Mouse (Mus musculus) neutrophil, adult 5-6 weeks (primary cell): ENCODE data around the gene Spaca4. TPM values are rescaled to one million over a fixed set of nuclear protein-coding genes. Genes with fewer than 3 reads are reported as not detected.
A peak's percentile ranks its signal among the peaks of the same experiment; 100 is the strongest.

Experiments used
- ATAC-seq: fragments of 151-379, 151-347 bp; 2 replicates; pipeline ENCODE4 v1.8.0; 2017; ENCODE audit warnings: mild to moderate bottlenecking, moderate TSS enrichment; ENCODE audit not compliant: insufficient number of reproducible peaks, poor library complexity, low FRiP score, severe bottlenecking; ENCODE audit errors: extremely low read depth
- total RNA-seq: library from RNA; stranded (forward); fragments of 200-1000 nt; gene quantifications from 2 replicates; pipeline ENCODE4 v1.2.3, GENCODE M21; 2017

Gene Spaca4
- total RNA-seq, result not detected in 2 replicates

DNA sequence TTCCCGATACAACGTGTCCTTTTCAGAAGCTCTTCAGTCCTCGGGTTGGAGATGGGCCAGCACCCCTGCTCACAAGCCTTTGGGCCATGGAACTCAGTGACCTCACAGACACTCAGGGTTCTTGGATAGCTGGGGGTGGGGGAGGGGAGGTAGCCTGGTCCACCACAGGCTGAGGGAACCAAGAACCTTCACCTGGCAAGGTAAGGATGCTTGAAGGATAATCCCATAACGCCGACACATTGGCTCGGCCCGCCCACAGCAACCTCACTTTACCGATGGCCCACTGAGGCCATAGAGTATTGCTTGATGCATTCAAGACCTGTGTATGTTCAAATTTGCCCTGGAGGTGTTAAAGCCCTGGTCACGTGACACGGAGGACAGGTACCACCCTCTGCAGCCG is at the start of gene Spaca4:
Gene Spaca4, minus strand, starts transcription at position 101 of the 400 bp plus-strand sequence.
- no peak for ATAC-seq

DNA sequence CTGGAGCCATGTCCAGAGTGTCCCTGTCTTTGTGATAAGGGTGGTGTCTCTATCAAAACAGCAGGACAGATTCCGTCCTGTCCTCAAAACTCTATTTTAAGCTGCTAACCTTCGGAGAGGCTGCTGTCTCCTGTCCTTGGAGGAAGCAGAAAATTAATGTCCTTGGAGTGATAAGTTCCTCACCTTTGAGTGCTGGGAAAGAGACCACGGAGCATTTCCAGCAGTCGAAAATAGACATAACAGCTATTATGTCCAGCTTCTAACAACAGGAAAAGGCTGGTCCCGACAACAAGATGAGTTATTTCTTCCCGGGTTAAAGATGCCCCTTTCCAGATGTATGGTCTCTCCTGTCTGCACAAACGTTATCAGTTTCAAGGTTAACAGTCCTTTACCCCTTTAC is 49.6 kb upstream of the Spaca4 start:
- no peak for ATAC-seq

DNA sequence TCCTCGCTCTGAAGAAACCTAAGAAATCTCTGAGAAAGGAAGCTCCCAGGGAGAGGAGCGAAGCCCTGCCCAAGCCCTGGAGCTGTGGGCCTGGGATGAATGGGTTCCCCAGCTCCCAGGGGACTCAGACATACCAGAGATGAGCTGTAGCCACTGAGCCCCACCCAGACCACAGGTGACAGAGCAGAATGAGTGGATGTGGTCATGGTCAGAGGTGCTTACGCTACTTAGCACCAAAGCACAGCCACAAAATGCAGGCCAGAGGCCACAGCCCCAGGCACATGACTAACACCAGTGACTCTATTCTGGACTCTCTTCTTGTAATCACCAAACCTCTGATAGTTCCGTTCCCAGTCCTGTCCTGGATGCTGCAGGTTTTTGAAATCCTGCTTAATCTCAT is 45.5 kb upstream of the Spaca4 start:
- no peak for ATAC-seq

DNA sequence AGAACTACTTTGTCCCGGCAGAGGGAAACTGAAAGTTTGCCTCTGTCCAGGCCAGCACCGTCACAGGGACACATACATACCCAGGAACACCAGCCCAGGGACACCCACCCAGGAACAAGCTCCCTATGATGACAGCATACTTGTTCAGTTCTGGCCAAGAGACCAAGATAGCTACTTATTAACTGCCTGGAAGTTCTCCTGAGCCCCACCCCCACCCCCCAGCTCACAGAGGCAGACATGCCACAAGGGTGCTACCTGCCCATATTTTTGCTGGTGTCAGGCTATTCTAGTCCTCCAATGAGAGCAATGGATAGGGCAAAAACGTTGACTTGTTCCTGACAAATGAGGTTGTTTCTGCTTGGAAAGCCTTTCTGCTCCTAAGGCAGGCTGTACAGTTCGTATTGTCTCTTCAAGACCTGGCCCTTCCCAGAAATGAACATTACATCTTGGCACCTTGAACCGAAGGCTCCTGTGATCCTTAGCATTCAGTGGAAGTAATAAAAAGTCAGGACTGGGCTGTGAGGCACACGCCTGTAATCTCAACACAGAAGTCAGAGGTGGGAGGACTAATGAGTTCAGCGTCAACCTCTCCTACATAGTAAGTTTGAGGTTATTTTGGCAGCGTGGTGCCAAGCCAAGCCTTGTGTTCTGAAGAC is 44.9 kb upstream of the Spaca4 start:
- ATAC-seq, result no peak

DNA sequence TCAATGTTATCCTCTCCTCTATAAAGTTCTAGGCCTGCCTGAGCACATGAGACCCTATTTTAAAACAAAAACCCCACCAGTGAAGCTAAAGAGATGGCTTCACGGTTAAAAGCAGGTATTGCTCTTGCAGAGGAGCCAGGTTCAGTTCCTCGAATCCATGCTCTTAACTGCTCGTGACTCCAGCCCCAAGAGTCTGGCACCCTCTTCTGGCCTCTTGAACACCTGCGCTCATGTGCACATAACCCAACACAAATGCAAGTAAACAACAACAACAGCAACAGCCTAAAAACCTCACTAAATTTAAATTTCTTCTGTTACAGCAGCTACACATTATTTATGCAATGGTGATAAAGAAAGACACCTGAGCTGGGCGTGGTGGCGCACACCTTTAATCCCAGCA is 41.9 kb upstream of the Spaca4 start:
- ATAC-seq, result no peak

DNA sequence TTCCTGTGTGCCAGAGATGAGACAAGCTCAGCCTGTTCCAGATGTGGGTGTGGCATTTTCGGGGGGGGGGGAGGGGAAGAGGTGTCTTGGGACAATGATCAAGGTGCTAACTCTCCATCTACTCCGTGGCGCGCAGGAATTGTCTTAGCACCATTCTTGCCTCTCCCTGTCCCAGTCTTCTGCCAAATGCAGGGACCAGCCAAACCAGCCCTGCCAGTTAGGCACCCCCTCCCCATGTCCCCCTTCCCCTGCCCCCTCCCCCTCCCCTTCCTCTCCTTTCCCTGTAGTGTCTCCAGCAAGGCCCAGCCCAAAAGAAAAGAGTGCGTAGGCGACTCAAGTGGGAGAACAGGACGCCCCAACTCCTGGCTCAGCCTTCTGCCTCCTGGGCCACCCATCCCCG is 41.2 kb upstream of the Spaca4 start:
- no peak for ATAC-seq

DNA sequence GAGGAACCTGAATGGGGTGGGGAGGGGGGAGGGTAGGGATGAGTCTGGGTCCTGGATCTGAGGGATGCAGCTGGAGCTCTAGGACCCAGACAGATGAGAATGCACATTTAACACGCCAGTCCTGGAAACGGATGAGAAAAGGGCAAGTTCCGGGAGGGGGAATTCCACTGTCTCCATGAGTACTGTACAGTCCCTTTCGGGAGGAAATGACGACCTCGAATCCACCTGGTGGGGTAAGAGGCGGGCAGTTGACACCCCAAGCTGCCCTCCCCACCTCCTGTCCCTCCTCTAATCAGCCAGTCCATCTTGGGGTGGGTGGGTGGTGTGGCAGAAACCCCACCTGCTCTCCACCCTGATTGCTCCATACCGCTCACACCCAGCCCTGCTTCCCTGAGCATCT is 40.4 kb upstream of the Spaca4 start:
- no peak for ATAC-seq

DNA sequence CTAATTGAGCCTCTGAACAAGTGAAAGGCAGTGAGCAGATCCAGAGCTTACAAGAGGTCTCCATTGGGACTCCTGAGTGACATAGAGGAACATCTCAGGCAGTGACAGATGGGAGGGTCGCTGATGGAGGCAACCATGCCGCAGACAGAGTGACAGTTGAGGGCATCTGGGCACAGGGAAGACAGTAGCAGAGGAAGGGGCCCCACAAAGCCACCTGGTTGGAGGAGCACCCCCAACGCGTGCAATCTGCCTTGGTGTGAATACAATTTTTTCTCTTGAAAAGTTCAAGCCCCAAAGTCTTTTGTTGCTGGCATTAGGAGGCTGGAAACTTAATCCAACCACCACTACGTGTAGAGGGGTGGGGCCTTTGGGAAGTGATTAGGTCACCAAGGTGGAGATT is 34.5 kb upstream of the Spaca4 start:
- ATAC-seq, result no peak

DNA sequence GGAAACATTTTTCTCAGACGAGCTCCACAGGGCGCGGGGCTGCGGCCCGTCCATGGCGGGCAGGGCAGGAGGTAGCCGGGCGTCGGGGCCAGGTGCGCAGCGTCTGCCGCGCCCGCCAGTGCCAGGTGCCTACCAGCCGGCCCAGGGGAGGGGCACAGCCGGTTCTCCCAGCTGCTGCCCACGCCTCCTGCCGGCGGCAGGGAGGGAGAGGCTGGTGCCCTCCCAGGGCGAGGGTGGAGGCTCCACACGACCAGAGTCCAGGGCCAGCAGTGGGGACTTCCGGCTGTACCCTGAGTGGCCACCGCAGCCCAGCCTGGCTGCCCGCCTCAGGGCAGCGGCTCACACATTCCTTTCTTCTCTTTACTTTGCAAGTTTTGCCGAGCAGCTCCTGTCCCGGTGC is 33.8 kb upstream of the Spaca4 start:
- ATAC-seq, result no peak

DNA sequence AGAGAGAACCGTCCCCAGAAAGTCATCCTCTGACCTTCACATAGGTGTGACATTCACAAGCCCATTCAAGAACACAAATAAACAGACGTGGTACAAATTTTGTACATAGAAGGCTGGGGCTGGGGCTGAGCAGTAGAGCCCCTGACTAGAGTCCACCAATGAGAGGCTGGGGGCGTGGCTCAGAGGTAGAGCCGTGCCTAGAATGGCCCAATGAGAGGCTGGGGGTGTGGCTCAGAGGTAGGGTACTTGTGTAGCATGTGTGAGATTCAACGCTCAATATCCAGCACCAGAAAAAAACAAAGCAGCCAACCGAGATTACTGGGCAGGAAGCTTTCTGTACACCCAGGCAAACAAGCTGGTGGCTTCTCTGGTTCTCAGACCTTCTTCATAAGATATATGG is 30.1 kb upstream of the Spaca4 start:
- no peak for ATAC-seq

DNA sequence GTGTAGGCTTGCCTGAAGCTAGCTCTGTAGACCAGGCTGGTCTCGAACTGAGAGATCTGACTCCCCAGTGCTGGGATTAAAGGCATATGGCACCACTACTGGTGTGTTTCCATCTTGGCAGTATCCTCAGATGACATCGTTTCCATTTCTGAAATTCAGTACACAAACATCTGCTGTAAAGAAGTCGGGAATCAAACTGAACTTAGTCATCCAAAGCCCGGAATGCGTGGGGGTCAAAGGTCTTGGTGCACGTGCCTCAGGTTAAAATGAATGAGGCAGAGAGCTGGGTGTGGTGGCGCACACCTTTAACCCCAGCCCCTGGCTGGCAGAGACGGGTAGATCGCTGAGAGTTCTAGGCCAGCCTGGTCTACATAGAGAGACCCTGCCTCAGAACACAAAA is 24.5 kb upstream of the Spaca4 start:
- ATAC-seq, result no peak

DNA sequence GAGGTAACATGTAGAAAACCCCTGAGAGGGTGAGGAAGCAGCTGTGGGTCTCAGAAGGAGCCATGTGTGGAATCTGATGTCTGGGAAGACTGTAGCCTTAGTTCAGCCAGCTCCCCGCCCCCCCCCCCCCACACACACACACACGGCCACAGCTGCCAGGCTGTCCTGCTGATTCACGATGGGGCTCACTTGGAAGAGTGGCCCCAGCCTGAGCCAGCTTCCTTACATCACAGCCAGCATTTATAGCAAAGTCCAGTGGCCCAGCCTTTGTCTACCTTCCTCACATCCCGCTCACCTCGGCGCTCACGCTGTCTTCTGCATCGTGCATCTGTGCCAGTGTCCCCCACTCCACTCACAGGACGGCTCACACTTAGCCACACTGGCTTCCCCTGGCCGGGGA is 23.8 kb upstream of the Spaca4 start:
- no peak for ATAC-seq

DNA sequence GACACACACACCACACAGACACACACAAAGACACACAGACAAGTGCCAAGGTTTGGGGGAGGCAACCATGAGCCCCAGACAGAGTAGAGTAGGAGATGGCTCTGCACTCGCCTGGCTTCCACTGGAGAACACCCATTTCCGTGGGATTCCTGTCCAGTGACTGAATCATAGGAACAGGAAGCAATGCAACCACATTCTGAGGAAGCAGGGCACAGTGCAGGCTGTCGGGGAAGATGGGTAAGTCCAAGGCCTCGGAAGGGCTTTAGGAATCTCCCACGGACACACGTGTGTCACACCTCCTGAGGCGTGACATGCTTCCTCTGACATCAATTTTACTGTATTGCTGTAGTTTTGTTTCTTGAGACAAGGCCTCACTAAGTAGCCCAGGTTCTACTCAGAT is 22.5 kb upstream of the Spaca4 start:
- no peak for ATAC-seq

DNA sequence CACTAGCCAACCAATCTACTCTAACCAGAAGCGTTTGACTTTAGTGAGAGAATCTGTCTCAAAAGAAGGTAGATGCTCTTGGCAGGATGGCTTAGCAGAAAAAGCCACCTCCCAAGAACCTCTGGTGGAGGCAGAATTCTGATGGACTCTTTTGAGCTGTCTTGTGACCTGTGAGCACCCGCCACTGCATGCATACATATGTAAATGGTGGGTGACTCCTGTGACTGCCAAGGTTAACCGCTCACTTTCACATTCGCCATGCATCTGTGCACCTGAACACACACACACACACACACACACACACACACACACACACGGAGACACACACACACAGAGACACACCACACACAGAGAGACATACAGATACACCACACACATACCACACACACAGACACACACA is 21.8 kb upstream of the Spaca4 start:
- no peak for ATAC-seq

DNA sequence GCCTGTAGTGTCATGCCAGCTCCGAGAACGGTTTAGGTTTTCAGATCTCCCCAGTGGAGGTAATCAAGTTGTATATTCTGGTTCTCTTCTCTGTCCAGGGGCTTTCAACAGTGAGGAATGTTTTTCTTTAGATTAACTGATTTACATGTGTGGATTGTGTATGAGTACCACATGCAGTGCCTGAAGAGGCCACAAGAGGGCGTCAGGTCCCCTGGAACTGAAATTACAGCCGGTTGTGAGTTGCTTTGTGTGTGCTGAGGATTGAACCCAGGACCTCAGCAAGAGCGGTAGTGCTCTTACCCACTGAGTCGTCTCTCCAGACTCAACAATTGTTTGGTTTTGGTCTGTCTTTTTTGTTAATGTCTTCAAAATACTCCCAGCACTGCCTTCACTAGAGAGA is 20.9 kb upstream of the Spaca4 start:
- no peak for ATAC-seq

DNA sequence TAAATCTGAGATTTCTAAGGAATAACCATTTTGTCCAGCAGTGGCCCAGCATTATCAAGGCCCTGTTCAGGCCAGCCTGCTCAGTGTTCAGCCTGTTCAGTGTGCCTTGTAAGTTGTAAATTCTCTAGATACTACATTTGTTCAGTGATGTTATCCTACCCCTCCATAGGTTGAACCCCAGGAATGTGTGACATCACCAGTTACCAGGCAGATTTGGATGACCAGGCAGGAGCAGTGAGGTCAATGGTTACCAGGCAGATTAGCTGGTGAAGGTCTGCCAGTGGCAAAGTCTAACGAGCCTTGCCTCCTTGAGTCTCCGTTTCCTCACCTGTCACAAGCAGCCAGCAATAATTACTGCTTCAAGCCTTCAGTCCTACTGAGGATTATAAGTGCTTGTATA is 18.8 kb upstream of the Spaca4 start:
- ATAC-seq, result no peak

DNA sequence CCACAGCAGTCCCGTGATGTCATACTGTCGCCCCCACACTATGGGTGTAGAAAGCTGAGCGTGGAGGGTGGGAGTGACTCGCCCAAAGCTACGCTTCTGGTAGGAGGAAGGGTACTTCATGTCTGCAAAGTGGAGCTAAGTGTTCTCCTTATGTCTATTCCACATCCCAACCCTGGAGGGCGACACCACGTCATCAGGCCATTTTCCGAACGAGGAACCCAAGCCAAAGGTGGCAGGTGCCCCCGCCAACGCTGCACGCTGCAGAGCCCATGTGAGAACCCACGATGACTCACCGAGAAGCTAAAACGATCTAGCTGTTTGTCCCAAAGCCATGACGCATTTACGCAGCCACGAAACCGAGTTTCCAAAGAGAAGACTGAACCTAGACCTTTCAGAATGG is 16.7 kb upstream of the Spaca4 start:
- ATAC-seq, result peak; percentile 22; the same call in 1 of the 2 replicates

DNA sequence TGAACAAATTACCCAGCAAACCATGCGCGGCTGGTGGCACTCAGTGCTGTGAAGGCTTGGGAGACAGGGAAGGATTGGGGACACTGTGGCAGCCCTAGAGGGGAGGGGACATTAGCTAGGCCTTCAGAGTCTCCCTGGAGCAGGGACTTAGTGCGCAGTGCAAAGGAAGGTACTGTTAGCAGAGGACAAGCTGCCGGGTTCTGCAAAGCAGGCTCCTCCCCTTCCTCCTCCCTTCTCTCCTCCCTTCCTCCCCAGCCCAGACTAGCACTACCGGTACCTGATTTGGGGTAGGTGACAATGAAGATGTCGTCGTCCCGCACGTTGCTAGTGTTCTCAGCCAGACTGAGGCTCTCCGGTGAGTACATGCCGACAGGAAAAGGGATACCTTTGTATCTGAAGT is 16.2 kb upstream of the Spaca4 start:
- peak; percentile 77 for ATAC-seq

DNA sequence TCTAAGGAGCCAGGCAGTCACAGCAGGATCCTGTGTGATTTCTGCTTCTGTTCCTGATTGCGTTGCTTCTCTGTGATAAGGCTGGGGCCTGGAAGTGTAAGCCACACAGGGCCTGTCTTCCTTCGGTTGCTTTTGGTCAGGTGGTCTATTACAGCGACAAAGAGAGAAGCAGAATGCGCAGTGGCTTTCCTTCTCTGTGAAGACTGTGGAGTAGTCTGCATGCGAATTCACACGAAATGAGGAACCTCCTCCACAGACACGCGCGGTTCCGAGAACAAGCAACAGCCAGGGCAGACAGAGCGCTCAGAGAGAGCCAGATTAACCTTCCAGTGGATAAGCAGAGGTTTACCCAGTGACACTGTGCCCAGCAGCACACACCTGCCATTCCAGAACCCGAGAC is 15.7 kb upstream of the Spaca4 start:
- ATAC-seq, result peak; percentile 21; the same call in 1 of the 2 replicates

DNA sequence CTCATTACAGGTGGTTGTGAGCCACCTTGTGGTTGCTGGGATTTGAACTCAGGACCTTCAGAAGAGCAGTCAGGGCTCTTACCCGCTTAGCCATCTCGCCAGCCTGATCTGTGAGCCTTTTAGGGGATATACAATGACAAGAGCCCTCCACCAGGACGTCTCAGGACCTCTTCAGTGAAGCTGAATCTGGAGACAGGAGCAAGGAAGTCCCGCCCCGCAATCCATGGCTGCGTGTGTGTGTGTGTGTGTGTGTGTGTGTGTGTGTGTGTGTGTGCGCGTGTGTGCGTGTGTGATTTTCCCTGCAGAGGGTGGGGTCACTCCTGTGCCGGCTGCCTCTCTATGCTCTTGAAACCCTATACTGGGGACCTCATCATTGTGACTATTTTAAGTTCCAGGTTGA is 14.2 kb upstream of the Spaca4 start:
- ATAC-seq, result no peak

DNA sequence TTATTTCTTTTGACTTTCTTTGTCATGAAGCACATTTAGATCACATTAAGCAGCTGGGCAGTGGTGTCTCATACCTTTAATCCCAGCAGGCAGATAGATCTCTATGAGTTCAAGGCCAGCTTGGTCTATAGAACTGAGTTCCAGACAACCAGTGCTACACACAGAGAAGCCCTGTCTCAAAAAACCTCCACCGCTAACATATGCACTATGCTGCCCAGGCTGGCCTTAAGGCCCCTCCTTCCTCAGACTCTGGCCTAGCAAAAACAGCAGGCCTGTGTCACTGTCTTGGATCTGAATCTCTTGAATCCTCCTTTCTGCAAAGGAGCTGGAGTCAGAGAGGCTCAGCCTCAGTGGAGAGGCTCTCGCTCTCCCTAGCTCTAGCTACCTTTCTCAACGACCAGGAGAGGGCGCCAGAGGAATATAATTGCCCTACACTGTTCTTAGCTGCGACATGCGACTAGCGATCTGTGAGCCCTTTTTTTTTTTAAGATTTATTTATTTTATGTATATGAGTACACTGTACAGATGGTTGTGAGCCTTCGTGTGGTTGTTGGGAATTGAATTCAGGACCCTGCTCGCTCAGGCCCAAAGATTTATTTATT is 13.7 kb upstream of the Spaca4 start:
- ATAC-seq, result peak; percentile 73
